Mouse (Mus musculus): Measurements from ENCODE around the gene Ptp4a2. TPM values are rescaled to one million over a fixed set of nuclear protein-coding genes. Genes with fewer than 3 reads are reported as not detected.
A peak's percentile ranks its signal among the peaks of the same experiment; 100 is the strongest.
"Not testable (repeated sequence)": the region's sequence is repeated elsewhere in the genome, so short reads cannot be mapped to it uniquely, and the experiment has no call there.

Gene Ptp4a2
- 276 and 279 TPM in 2 replicates for polyA plus RNA-seq (2014; fragmentation: Nextera tagmentation; extraction: Ambion mirVana)

DNA sequence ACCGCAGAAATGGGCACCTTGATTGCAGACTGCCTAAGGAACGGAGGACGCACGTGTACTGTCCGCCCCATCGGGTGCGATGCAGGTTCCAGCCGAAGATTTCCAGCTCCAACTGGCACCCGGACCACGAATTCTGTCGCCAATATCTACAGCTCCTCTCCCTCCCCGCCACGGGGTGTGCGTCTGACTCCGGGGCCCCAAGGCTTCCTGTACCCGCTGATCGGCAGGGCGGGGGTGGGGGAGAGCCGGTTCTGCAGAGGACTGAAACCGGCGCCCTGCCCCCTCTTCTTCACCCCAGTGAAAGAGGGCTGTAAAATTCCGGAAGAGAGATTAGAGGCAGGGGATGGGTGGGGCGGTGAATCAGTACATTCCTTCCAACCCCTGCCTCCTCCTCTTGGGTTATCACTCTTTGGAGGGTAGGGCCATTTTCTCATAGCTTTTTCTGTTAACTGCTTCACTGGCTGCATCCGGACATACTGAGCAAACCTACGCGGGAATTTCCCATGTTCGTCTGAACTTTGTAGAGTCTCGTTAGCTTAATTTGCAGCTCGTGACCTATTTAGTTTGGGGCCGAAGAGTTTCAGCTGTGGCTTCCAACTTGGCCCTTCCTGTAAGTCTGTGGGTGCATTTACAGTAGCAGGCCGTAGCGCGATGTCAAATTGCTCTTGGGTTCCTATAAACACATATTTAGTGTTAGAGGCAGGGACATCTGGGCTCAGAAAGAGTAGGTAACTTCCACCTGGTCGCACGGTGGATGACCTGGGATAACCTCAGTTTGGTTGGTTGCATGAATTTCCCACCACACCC is at the start of gene Ptp4a2:
TSS of gene Ptp4a2 (plus strand) at position 422 of the 807 bp plus-strand sequence.
- Histone ChIP-seq H3K27ac (ENCODE audit: low read depth) (peak within 1 kb of the TSS; percentile 78), H3K4me1 (replicated peaks; ENCODE audit: control insufficient read depth, insufficient read depth, low read length) (peaks cover 8% of the 10 kb centered on the region), H3K36me3 (ENCODE audit: control insufficient read depth, insufficient read depth, low read length) (no peaks in the 10 kb centered on the region), H3K9me3 (ENCODE audit: control insufficient read depth, low read length) (no peaks in the 10 kb centered on the region), H3K9ac (ENCODE audit: low read length) (peak within 1 kb of the TSS; percentile 48), H3K27me3 (replicated peaks; ENCODE audit: control insufficient read depth, insufficient read depth, low read length) (no peaks in the 10 kb centered on the region), H3K4me3 (ENCODE audit: low read depth, low read length) (peak within 1 kb of the TSS; percentile 36), H3K4me2 (ENCODE audit: low read length) (peak within 1 kb of the TSS; percentile 66)
- ATAC-seq (replicated peaks; ENCODE audit: low FRiP score, low TSS enrichment, low read depth) (peak; percentile 93), DNase-seq (ENCODE audit: low spot score) (peak; percentile 85)
- WGBS, result 6% methylated on average over 35 of the region's 35 CpGs

DNA sequence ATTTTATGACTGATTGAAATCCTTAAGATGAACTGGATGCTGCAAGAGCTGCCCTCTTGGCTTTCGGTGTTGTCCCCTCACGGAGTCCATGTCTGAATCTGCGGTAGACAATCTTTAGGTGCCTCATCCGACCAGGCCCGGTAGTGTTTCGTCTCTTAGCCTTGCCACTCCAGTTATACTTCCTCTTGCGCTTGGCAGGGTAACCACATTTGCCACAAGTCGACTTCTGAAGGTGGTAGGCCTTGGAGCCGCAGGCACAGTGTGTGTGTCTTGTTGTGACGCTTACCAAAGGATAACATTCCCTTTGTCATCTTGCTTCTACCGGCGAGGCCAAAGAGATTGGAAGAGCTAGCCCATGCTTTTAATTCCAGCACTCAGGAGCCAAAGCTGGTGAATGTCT is 49.4 kb upstream of the Ptp4a2 start:
- Histone ChIP-seq H3K27me3 (replicated peaks; ENCODE audit: control insufficient read depth, insufficient read depth, low read length) (no peaks in the 10 kb centered on the region), H3K4me1 (replicated peaks; ENCODE audit: control insufficient read depth, insufficient read depth, low read length) (no peaks in the 10 kb centered on the region), H3K27ac (ENCODE audit: low read depth) (no peak overlapping the region), H3K9ac (ENCODE audit: low read length) (no peak overlapping the region), H3K4me3 (ENCODE audit: low read depth, low read length) (no peak overlapping the region), H3K9me3 (ENCODE audit: control insufficient read depth, low read length) (no peaks in the 10 kb centered on the region), H3K4me2 (ENCODE audit: low read length) (no peak overlapping the region), H3K36me3 (ENCODE audit: control insufficient read depth, insufficient read depth, low read length) (no peaks in the 10 kb centered on the region)
- ATAC-seq (replicated peaks; ENCODE audit: low FRiP score, low TSS enrichment, low read depth), result no peak
- DNase-seq (ENCODE audit: low spot score), result no peak
- 88% methylated on average over 12 of the region's 12 CpGs for WGBS

DNA sequence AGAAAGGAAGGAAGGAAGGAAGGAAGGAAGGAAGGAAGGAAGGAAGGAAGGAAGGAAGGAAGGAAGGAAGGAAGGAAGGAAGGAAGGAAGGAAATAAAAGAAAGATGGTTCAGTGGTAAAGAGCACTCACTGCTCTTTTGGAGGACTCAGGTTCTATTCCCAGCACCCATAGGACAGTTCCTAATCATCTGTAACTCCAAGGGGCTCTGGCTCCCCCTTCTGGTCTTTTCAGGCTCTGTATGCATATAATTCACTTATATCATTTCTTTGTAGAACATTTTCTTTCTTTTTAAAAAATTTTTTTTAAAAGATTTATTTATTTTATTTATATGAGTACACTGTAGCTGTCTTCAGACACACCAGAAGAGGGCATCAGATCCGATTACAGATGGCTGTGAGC is 48.5 kb upstream of the Ptp4a2 start:
- H3K4me2 ChIP-seq (ENCODE audit: low read length); H3K27ac ChIP-seq (ENCODE audit: low read depth); H3K4me1 ChIP-seq (replicated peaks; ENCODE audit: control insufficient read depth, insufficient read depth, low read length); H3K9ac ChIP-seq (ENCODE audit: low read length); ATAC-seq (replicated peaks; ENCODE audit: low FRiP score, low TSS enrichment, low read depth); H3K27me3 ChIP-seq (replicated peaks; ENCODE audit: control insufficient read depth, insufficient read depth, low read length); H3K9me3 ChIP-seq (ENCODE audit: control insufficient read depth, low read length); DNase-seq (ENCODE audit: low spot score); H3K4me3 ChIP-seq (ENCODE audit: low read depth, low read length); H3K36me3 ChIP-seq (ENCODE audit: control insufficient read depth, insufficient read depth, low read length): not testable (repeated sequence)
- 53% methylated on average over 1 of the region's 1 CpGs for WGBS

DNA sequence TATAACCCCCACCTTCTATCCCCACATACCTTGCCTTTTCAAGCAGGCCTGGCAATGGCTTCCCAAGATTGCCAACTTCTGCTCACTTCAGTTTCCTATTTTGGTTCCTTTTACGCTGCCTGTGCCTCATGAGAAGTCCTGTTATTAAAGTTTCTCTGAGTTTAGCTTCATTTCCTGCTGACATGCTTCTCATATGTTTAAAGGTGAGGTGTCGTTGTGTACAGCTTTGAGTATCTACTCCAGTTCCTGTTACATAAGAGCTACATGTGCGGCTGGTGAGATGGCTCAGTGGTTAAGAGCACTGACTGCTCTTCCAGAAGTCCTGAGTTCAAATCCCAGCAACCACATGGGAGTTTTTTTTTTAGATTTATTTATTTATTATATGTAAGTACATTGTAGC is 45.7 kb upstream of the Ptp4a2 start:
- 84% methylated on average over 3 of the region's 3 CpGs for WGBS
- Histone ChIP-seq H3K27me3 (replicated peaks; ENCODE audit: control insufficient read depth, insufficient read depth, low read length) (no peaks in the 10 kb centered on the region), H3K4me2 (ENCODE audit: low read length) (no peak overlapping the region), H3K9me3 (ENCODE audit: control insufficient read depth, low read length) (no peaks in the 10 kb centered on the region), H3K36me3 (ENCODE audit: control insufficient read depth, insufficient read depth, low read length) (no peaks in the 10 kb centered on the region), H3K4me1 (replicated peaks; ENCODE audit: control insufficient read depth, insufficient read depth, low read length) (no peaks in the 10 kb centered on the region), H3K27ac (ENCODE audit: low read depth) (no peak overlapping the region), H3K4me3 (ENCODE audit: low read depth, low read length) (no peak overlapping the region), H3K9ac (ENCODE audit: low read length) (no peak overlapping the region)
- ATAC-seq (replicated peaks; ENCODE audit: low FRiP score, low TSS enrichment, low read depth) (no peak), DNase-seq (ENCODE audit: low spot score) (no peak)

DNA sequence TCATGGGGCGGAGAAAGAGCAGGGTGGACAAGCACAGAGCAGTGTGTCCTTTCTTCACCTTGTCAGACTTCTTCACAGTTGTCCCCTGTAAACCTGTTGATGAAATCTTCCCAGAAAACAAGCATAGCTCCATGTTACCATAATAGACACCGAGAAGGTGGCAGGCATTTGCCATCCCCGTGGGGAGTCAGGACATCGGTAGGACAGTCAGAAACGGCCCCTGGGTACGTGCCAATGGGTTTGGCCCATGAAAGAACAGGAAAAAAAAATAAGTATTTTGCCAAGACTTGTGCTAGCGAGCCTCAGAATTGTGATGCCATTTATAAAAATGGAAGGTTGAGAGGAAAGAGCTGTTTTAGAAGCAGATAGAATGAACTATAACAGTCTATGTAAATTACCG is 43.2 kb upstream of the Ptp4a2 start:
- WGBS, result 89% methylated on average over 8 of the region's 8 CpGs
- Histone ChIP-seq H3K27ac (ENCODE audit: low read depth) (no peak overlapping the region), H3K27me3 (replicated peaks; ENCODE audit: control insufficient read depth, insufficient read depth, low read length) (no peaks in the 10 kb centered on the region), H3K9me3 (ENCODE audit: control insufficient read depth, low read length) (no peaks in the 10 kb centered on the region), H3K4me2 (ENCODE audit: low read length) (no peak overlapping the region), H3K9ac (ENCODE audit: low read length) (no peak overlapping the region), H3K4me3 (ENCODE audit: low read depth, low read length) (no peak overlapping the region), H3K36me3 (ENCODE audit: control insufficient read depth, insufficient read depth, low read length) (no peaks in the 10 kb centered on the region), H3K4me1 (replicated peaks; ENCODE audit: control insufficient read depth, insufficient read depth, low read length) (peaks cover 14% of the 10 kb centered on the region)
- ATAC-seq (replicated peaks; ENCODE audit: low FRiP score, low TSS enrichment, low read depth), result no peak
- DNase-seq (ENCODE audit: low spot score), result no peak

DNA sequence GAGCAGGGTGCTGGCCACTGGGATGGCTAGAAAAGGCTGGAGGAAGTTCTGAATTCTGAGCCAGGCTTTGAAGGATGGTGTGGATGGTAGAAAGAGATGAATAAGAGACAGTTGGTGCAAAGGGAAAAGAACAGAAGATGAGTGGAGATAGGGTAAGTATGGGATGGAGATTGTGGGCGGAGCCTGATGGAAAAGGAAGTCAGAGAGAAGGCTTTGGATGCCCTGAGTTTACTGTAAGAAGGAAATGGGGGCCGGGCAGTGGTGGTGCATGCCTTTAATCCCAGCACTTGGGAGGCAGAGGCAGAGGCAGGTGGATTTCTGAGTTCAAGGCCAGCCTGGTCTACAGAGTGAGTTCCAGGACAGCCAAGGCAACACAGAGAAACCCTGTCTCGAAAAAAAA is 42.3 kb upstream of the Ptp4a2 start:
- H3K9me3 ChIP-seq (ENCODE audit: control insufficient read depth, low read length); H3K4me2 ChIP-seq (ENCODE audit: low read length); ATAC-seq (replicated peaks; ENCODE audit: low FRiP score, low TSS enrichment, low read depth); DNase-seq (ENCODE audit: low spot score); H3K9ac ChIP-seq (ENCODE audit: low read length); H3K27ac ChIP-seq (ENCODE audit: low read depth); H3K4me3 ChIP-seq (ENCODE audit: low read depth, low read length); H3K36me3 ChIP-seq (ENCODE audit: control insufficient read depth, insufficient read depth, low read length); H3K27me3 ChIP-seq (replicated peaks; ENCODE audit: control insufficient read depth, insufficient read depth, low read length): not testable (repeated sequence)
- 79% methylated on average over 3 of the region's 3 CpGs for WGBS
- H3K4me1 ChIP-seq (replicated peaks; ENCODE audit: control insufficient read depth, insufficient read depth, low read length), result peaks cover 14% of the 10 kb centered on the region

DNA sequence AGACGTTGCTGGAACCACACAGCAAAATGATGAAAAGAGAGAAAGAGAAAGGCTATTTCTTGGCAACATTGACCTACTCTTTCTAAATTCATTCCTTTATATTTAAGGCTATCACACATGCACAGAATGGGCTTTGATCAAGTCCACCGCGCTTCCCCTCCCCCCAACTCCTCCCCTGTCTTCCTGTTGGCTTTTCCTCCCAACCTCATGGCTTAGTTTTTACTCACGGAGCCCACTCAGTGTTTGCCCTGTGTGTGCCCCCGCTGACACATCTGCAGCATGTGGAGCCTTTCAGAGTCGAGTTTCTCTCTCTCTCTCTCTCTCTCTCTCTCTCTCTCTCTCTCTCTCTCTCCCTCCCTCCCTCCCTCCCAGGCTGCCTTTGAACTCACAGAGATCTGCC is 40.4 kb upstream of the Ptp4a2 start:
- WGBS, result 57% methylated on average over 6 of the region's 6 CpGs
- Histone ChIP-seq H3K36me3 (ENCODE audit: control insufficient read depth, insufficient read depth, low read length) (no peaks in the 10 kb centered on the region), H3K4me1 (replicated peaks; ENCODE audit: control insufficient read depth, insufficient read depth, low read length) (peaks cover 14% of the 10 kb centered on the region), H3K9me3 (ENCODE audit: control insufficient read depth, low read length) (no peaks in the 10 kb centered on the region), H3K4me3 (ENCODE audit: low read depth, low read length) (no peak overlapping the region), H3K27ac (ENCODE audit: low read depth) (no peak overlapping the region), H3K4me2 (ENCODE audit: low read length) (no peak overlapping the region), H3K27me3 (replicated peaks; ENCODE audit: control insufficient read depth, insufficient read depth, low read length) (no peaks in the 10 kb centered on the region), H3K9ac (ENCODE audit: low read length) (no peak overlapping the region)
- ATAC-seq (replicated peaks; ENCODE audit: low FRiP score, low TSS enrichment, low read depth) (no peak), DNase-seq (ENCODE audit: low spot score) (no peak)

DNA sequence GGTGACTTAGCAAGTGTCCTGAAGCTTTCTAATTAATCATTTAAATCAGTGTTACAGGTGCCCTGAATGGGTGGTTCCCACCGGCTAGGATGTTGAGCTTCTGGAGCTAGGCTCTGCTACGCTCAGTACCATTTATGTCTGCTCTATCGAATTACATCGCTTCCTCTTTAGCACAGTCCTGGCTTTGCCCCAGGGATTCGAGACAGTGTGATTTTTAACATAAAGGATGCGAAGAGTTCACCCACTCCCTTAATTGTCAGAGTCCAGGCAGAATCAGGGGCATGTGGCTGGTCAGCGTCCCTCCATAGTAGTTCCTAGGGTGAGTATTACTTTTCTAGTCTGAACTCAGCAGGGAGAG is 39.7 kb upstream of the Ptp4a2 start:
- Histone ChIP-seq H3K9me3 (ENCODE audit: control insufficient read depth, low read length) (no peaks in the 10 kb centered on the region), H3K4me2 (ENCODE audit: low read length) (peak overlapping the region; percentile 44), H3K27ac (ENCODE audit: low read depth) (no peak overlapping the region), H3K9ac (ENCODE audit: low read length) (no peak overlapping the region), H3K36me3 (ENCODE audit: control insufficient read depth, insufficient read depth, low read length) (no peaks in the 10 kb centered on the region), H3K4me1 (replicated peaks; ENCODE audit: control insufficient read depth, insufficient read depth, low read length) (peaks cover 14% of the 10 kb centered on the region), H3K4me3 (ENCODE audit: low read depth, low read length) (0 out of 2 replicates have a peak overlapping the region, but pooled peaks have one; percentile 2), H3K27me3 (replicated peaks; ENCODE audit: control insufficient read depth, insufficient read depth, low read length) (no peaks in the 10 kb centered on the region)
- 23% methylated on average over 7 of the region's 7 CpGs for WGBS
- DNase-seq (ENCODE audit: low spot score), result no peak
- ATAC-seq (replicated peaks; ENCODE audit: low FRiP score, low TSS enrichment, low read depth), result 0 out of 2 replicates have a peak, but pooled peaks have one; percentile 47

All from intestine, embryonic 14.5 days (tissue).